8 mouse cellular contexts compared by ENCODE assay signal in the genomic region with DNA sequence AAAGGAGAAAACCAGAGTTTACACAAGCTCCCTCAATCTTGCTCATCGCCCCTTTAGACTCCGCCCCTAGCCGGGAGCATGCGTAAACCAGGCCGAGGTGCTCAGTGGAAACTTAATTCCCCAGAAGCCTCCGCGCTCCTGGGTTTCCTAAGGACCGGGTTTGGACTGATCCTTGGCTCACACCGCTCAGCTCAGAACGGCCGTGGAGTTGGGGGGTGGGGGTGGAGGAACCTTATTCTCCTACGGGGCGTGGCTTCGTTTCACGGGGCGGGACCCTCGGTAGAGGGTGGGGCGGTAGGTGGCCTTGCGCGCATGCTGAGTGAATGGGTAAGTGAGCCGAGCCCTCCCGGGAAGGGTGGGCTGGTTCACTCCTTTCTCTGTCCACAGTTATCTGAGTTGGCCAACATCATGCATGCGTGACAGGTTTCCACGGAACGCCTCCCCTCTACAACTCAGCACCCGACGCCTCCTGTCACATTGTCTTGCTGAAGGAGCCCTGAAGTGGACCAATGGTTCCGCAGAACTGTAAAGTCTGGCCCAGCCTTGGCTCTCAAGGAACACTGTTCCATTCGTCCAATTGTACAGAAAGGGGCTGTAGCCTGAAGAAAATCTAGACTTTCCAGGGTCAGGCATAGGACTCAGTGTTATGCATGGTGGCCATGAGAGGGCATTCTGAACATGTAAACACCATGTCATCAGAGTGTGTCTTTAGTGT. TPM values are rescaled to one million over a fixed set of nuclear protein-coding genes. Genes with fewer than 3 reads are reported as not detected.
DNase-seq lines count a peak whose midpoint lies in the region; ATAC-seq and TF ChIP-seq lines count a peak whose summit lies in the region.

No protein-coding gene starts in this region.

- peaks cover 8% of the 10 kb centered on the region; the same call in 1 of the 2 replicates for H3K4me1 ChIP-seq in embryonic facial prominence, embryonic 11.5 days (ENCODE audit: control insufficient read depth, insufficient read depth, low read length)
- peaks cover 17% of the 10 kb centered on the region for H3K4me1 ChIP-seq in kidney, adult 2 months (ENCODE audit: control insufficient read depth, insufficient read depth, low read length)
- peaks cover 28% of the 10 kb centered on the region for H3K4me1 ChIP-seq in limb, embryonic 15.5 days
- H3K4me1 ChIP-seq in midbrain, embryonic 14.5 days (ENCODE audit: control insufficient read depth, insufficient read depth, low read length): peaks cover 19% of the 10 kb centered on the region

- peak overlapping the region; percentile 54 for H3K4me3 ChIP-seq in embryonic facial prominence, embryonic 11.5 days (ENCODE audit: low read depth, low read length)
- H3K4me3 ChIP-seq in kidney, adult 2 months (ENCODE audit: insufficient read depth, low read depth, low read length): peak overlapping the region; percentile 43
- H3K4me3 ChIP-seq in limb, embryonic 15.5 days: peak overlapping the region; percentile 53
- peak overlapping the region; percentile 69 for H3K4me3 ChIP-seq in midbrain, embryonic 14.5 days (replicated peaks; ENCODE audit: low read depth, low read length)

- peaks cover 25% of the 10 kb centered on the region for H3K27me3 ChIP-seq in embryonic facial prominence, embryonic 11.5 days (ENCODE audit: control insufficient read depth, insufficient read depth, low read length)
- H3K27me3 ChIP-seq in kidney, adult 2 months (replicated peaks; ENCODE audit: control insufficient read depth, insufficient read depth, low read length): no peaks in the 10 kb centered on the region
- H3K27me3 ChIP-seq in limb, embryonic 15.5 days: peaks cover 42% of the 10 kb centered on the region
- no peaks in the 10 kb centered on the region for H3K27me3 ChIP-seq in midbrain, embryonic 14.5 days (ENCODE audit: control insufficient read depth, insufficient read depth, low read length)
- peaks cover 3% of the 10 kb centered on the region; the same call in 1 of the 2 replicates for H3K27me3 ChIP-seq in splenic B cell, adult 2 months (ENCODE audit: control insufficient read depth, insufficient read depth, low read length, poor library complexity, severe bottlenecking)

- peak overlapping the region; percentile 34 for H3K9ac ChIP-seq in embryonic facial prominence, embryonic 11.5 days (replicated peaks; ENCODE audit: low read length)
- H3K9ac ChIP-seq in limb, embryonic 15.5 days: 0 out of 2 replicates have a peak overlapping the region, but pooled peaks have one; percentile 21
- peak overlapping the region; percentile 81 for H3K9ac ChIP-seq in midbrain, embryonic 14.5 days (replicated peaks; ENCODE audit: low read length)

- no peak for TF ChIP-seq POLR2A in kidney, adult 2 months (IDR thresholded peaks at IDR 0.05; ENCODE audit: low read depth, low read length)

- no peaks in the 10 kb centered on the region for H3K9me3 ChIP-seq in embryonic facial prominence, embryonic 11.5 days (replicated peaks; ENCODE audit: control insufficient read depth, low read length)
- no peaks in the 10 kb centered on the region for H3K9me3 ChIP-seq in limb, embryonic 15.5 days
- H3K9me3 ChIP-seq in midbrain, embryonic 14.5 days (ENCODE audit: control insufficient read depth, low read length): no peaks in the 10 kb centered on the region

- H3K27ac ChIP-seq in embryonic facial prominence, embryonic 11.5 days (replicated peaks; ENCODE audit: low read depth, low read length): no peak overlapping the region
- peak overlapping the region; percentile 61; the same call in 1 of the 2 replicates for H3K27ac ChIP-seq in kidney, adult 2 months (ENCODE audit: insufficient read depth, low read depth, low read length)
- peak overlapping the region; percentile 73 for H3K27ac ChIP-seq in limb, embryonic 15.5 days
- peak overlapping the region; percentile 60 for H3K27ac ChIP-seq in midbrain, embryonic 14.5 days (replicated peaks; ENCODE audit: low read depth, low read length)

- peak; percentile 74 for ATAC-seq in embryonic facial prominence, embryonic 11.5 days (replicated peaks; ENCODE audit: insufficient number of reproducible peaks, low FRiP score, low TSS enrichment, low read depth)
- peak; percentile 79 for ATAC-seq in limb, embryonic 15.5 days (ENCODE audit: insufficient number of reproducible peaks, low FRiP score, low TSS enrichment, low read depth)
- ATAC-seq in midbrain, embryonic 14.5 days (ENCODE audit: low FRiP score, low TSS enrichment): peak; percentile 70

- TF ChIP-seq CTCF in kidney, adult 2 months (conservative IDR thresholded peaks at IDR 0.05; ENCODE audit: insufficient read depth, insufficient read length, low read depth, low read length): no peak

- H3K36me3 ChIP-seq in embryonic facial prominence, embryonic 11.5 days (replicated peaks; ENCODE audit: control insufficient read depth, insufficient read depth, low read depth, low read length): no peaks in the 10 kb centered on the region
- no peaks in the 10 kb centered on the region for H3K36me3 ChIP-seq in kidney, adult 2 months (ENCODE audit: control insufficient read depth, insufficient read depth, low read length)
- peaks cover 5% of the 10 kb centered on the region for H3K36me3 ChIP-seq in limb, embryonic 15.5 days
- H3K36me3 ChIP-seq in midbrain, embryonic 14.5 days (ENCODE audit: control insufficient read depth, insufficient read depth, low read length): peaks cover 15% of the 10 kb centered on the region
- H3K36me3 ChIP-seq in splenic B cell, adult 2 months (ENCODE audit: control insufficient read depth, insufficient read depth, low read length, poor library complexity, severe bottlenecking): no peaks in the 10 kb centered on the region

- DNase-seq in CD4-positive helper T cell, adult 2 months (ENCODE audit: low read depth, low spot score): peak; percentile 66
- peak; percentile 88 for DNase-seq in adrenal gland, postnatal 14 days
- peak; percentile 86 for DNase-seq in embryonic facial prominence, embryonic 11.5 days (ENCODE audit: low spot score)
- peak; percentile 65 for DNase-seq in heart, adult 8-10 months (ENCODE audit: low spot score)
- peak; percentile 92 for DNase-seq in kidney, adult 2 months
- DNase-seq in midbrain, embryonic 14.5 days: peak; percentile 89
- peak; percentile 47 for DNase-seq in splenic B cell, adult 2 months (ENCODE audit: low read depth, low spot score)

- peak overlapping the region; percentile 55 for H3K4me2 ChIP-seq in embryonic facial prominence, embryonic 11.5 days (ENCODE audit: low read depth, low read length)
- peak overlapping the region; percentile 97 for H3K4me2 ChIP-seq in limb, embryonic 15.5 days
- H3K4me2 ChIP-seq in midbrain, embryonic 14.5 days (ENCODE audit: low read length): peak overlapping the region; percentile 82

- WGBS in embryonic facial prominence, embryonic 11.5 days: 1% methylated on average over 29 of the region's 29 CpGs
- 2% methylated on average over 29 of the region's 29 CpGs for WGBS in kidney, adult 2 months
- 1% methylated on average over 29 of the region's 29 CpGs for WGBS in limb, embryonic 15.5 days
- WGBS in midbrain, embryonic 14.5 days: 2% methylated on average over 29 of the region's 29 CpGs

RNA-seq across cellular contexts. Expression of gene Rnf208, which starts 1.2 kb away (rescaled TPM):
- 7.2 and 7.9 TPM in 2 replicates for total RNA-seq in adrenal gland, postnatal 14 days (2021)
- polyA plus RNA-seq in embryonic facial prominence, embryonic 11.5 days (2014; fragmentation: Nextera tagmentation; extraction: Ambion mirVana): 7.4 and 10.4 TPM in 2 replicates
- total RNA-seq in heart, adult 8-10 months (2022): 1 to 10 TPM in 2 of 4 experiments, under 1 TPM in 2; 0.53 to 1.7 (median 1.2) TPM
- 49.1 and 57.9 TPM in 2 replicates for polyA plus RNA-seq in kidney, adult 2 months (2012; rRNA removed)
- polyA plus RNA-seq in limb, embryonic 15.5 days (2015; fragmentation: Nextera tagmentation; extraction: Ambion mirVana): 16.9 and 17.5 TPM in 2 replicates
- polyA plus RNA-seq in midbrain, embryonic 14.5 days (2014; fragmentation: Nextera tagmentation; extraction: Ambion mirVana): 138 and 147 TPM in 2 replicates

RNA-seq across cellular contexts. Expression of gene Cysrt1, which starts 1.4 kb away (rescaled TPM):
- not detected in 2 replicates for total RNA-seq in adrenal gland, postnatal 14 days (2021)
- 0.50 TPM in 1 of 2 replicates, not detected in the other for polyA plus RNA-seq in embryonic facial prominence, embryonic 11.5 days (2014; fragmentation: Nextera tagmentation; extraction: Ambion mirVana)
- total RNA-seq in heart, adult 8-10 months (2022): not detected
- polyA plus RNA-seq in kidney, adult 2 months (2012; rRNA removed): 0.66 and 1.2 TPM in 2 replicates
- 83.9 and 100 TPM in 2 replicates for polyA plus RNA-seq in limb, embryonic 15.5 days (2015; fragmentation: Nextera tagmentation; extraction: Ambion mirVana)
- polyA plus RNA-seq in midbrain, embryonic 14.5 days (2014; fragmentation: Nextera tagmentation; extraction: Ambion mirVana): not detected in 2 replicates

RNA-seq across cellular contexts. Expression of gene Rnf224, which starts 4.3 kb away (rescaled TPM):
- not detected in 2 replicates for total RNA-seq in adrenal gland, postnatal 14 days (2021)
- not detected in 2 replicates for polyA plus RNA-seq in embryonic facial prominence, embryonic 11.5 days (2014; fragmentation: Nextera tagmentation; extraction: Ambion mirVana)
- not detected for total RNA-seq in heart, adult 8-10 months (2022)
- 0.06 and 0.12 TPM in 2 replicates for polyA plus RNA-seq in kidney, adult 2 months (2012; rRNA removed)
- polyA plus RNA-seq in limb, embryonic 15.5 days (2015; fragmentation: Nextera tagmentation; extraction: Ambion mirVana): 0.57 and 0.58 TPM in 2 replicates
- polyA plus RNA-seq in midbrain, embryonic 14.5 days (2014; fragmentation: Nextera tagmentation; extraction: Ambion mirVana): not detected in 2 replicates

RNA-seq across cellular contexts. Expression of gene AL732309.1, which starts 5.8 kb away (rescaled TPM):
- 3.3 and 3.9 TPM in 2 replicates for total RNA-seq in adrenal gland, postnatal 14 days (2021)
- polyA plus RNA-seq in embryonic facial prominence, embryonic 11.5 days (2014; fragmentation: Nextera tagmentation; extraction: Ambion mirVana): 3.3 and 4.2 TPM in 2 replicates
- 1 to 10 TPM; 1.8 to 2.4 (median 2.1) TPM for total RNA-seq in heart, adult 8-10 months (2022)
- 13.0 and 15.2 TPM in 2 replicates for polyA plus RNA-seq in kidney, adult 2 months (2012; rRNA removed)
- 10.2 and 10.4 TPM in 2 replicates for polyA plus RNA-seq in limb, embryonic 15.5 days (2015; fragmentation: Nextera tagmentation; extraction: Ambion mirVana)
- 3.7 and 5.1 TPM in 2 replicates for polyA plus RNA-seq in midbrain, embryonic 14.5 days (2014; fragmentation: Nextera tagmentation; extraction: Ambion mirVana)

RNA-seq across cellular contexts. Expression of gene Slc34a3, which starts 6.7 kb away (rescaled TPM):
- total RNA-seq in adrenal gland, postnatal 14 days (2021): not detected in 2 replicates
- not detected in 2 replicates for polyA plus RNA-seq in embryonic facial prominence, embryonic 11.5 days (2014; fragmentation: Nextera tagmentation; extraction: Ambion mirVana)
- total RNA-seq in heart, adult 8-10 months (2022): not detected
- polyA plus RNA-seq in kidney, adult 2 months (2012; rRNA removed): 240 and 299 TPM in 2 replicates
- not detected in 2 replicates for polyA plus RNA-seq in limb, embryonic 15.5 days (2015; fragmentation: Nextera tagmentation; extraction: Ambion mirVana)
- polyA plus RNA-seq in midbrain, embryonic 14.5 days (2014; fragmentation: Nextera tagmentation; extraction: Ambion mirVana): not detected in 2 replicates

Comparison
In these comparisons a context has a peak if more than half of its experiments do, and no peak if none do; other contexts are left out.
1. H3K9ac ChIP-seq: peak in every context shown above with its lines; median percentile 81 in midbrain, embryonic 14.5 days; 34 in embryonic facial prominence, embryonic 11.5 days; 21 in limb, embryonic 15.5 days.
2. RNA of gene Cysrt1, which starts 1.4 kb away (polyA plus RNA-seq): 83.9 to 100 TPM in limb, embryonic 15.5 days; 0.66 to 1.2 TPM in kidney, adult 2 months, not detected in midbrain, embryonic 14.5 days and 0.50 TPM in embryonic facial prominence, embryonic 11.5 days; every median in the first group is over 10 times any median in the second.
3. Peak in every context shown above with its lines, with median percentiles within 50 percentile points of each other: DNase-seq, ATAC-seq, H3K4me2 ChIP-seq and H3K4me3 ChIP-seq.